Mouse (Mus musculus): ENCODE measurements at regions not wholly inside any gene's neighbourhood (a gene's known extent, or its start where the extent isn't known, plus 50 kb on each side); places are given as distances from the start of the nearest gene placed in this dataset.

- DNase-seq (ENCODE audit: low read depth): no peak
Observed at GRCm38 (mm10) chr11:38224300-38224699, 988.5 kb upstream of the Tenm2 start.

GRCm38 (mm10) chr11:38203347-38203746, 967.6 kb upstream of the Tenm2 start:
- no peak for DNase-seq (ENCODE audit: low read depth)

- no peak for DNase-seq (ENCODE audit: low read depth)
Observed at GRCm38 (mm10) chr11:38201136-38201741, 965.5 kb upstream of the Tenm2 start.

- no peak for DNase-seq (ENCODE audit: low read depth)
Observed at GRCm38 (mm10) chr11:38193719-38194118, 958.0 kb upstream of the Tenm2 start.

- DNase-seq (ENCODE audit: low read depth): no peak
Observed at GRCm38 (mm10) chr11:38191895-38192547, 956.3 kb upstream of the Tenm2 start.

- no peak for DNase-seq (ENCODE audit: low read depth)
Observed at GRCm38 (mm10) chr11:38191437-38191836, 955.7 kb upstream of the Tenm2 start.

- no peak for DNase-seq (ENCODE audit: low read depth)
Observed at GRCm38 (mm10) chr11:38170721-38171120, 935.0 kb upstream of the Tenm2 start.

- DNase-seq (ENCODE audit: low read depth): no peak
Observed at GRCm38 (mm10) chr11:38158310-38158709, 922.5 kb upstream of the Tenm2 start.

GRCm38 (mm10) chr11:38156944-38157343, 921.2 kb upstream of the Tenm2 start:
- DNase-seq (ENCODE audit: low read depth): no peak

- no peak for DNase-seq (ENCODE audit: low read depth)
Observed at GRCm38 (mm10) chr11:38155706-38156105, 919.9 kb upstream of the Tenm2 start.

GRCm38 (mm10) chr11:38143436-38143835, 907.7 kb upstream of the Tenm2 start:
- DNase-seq (ENCODE audit: low read depth): no peak

- no peak for DNase-seq (ENCODE audit: low read depth)
Observed at GRCm38 (mm10) chr11:38128851-38129250, 893.1 kb upstream of the Tenm2 start.

GRCm38 (mm10) chr11:38123789-38124330, 888.1 kb upstream of the Tenm2 start:
- peak; percentile 4 for DNase-seq (ENCODE audit: low read depth)

- no peak for DNase-seq (ENCODE audit: low read depth)
Observed at GRCm38 (mm10) chr11:38122474-38122873, 886.7 kb upstream of the Tenm2 start.

- no peak for DNase-seq (ENCODE audit: low read depth)
Observed at GRCm38 (mm10) chr11:38121051-38121616, 885.4 kb upstream of the Tenm2 start.

GRCm38 (mm10) chr11:38117741-38118140, 882.0 kb upstream of the Tenm2 start:
- no peak for DNase-seq (ENCODE audit: low read depth)

GRCm38 (mm10) chr11:38092202-38092601, 856.4 kb upstream of the Tenm2 start:
- no peak for DNase-seq (ENCODE audit: low read depth)

- no peak for DNase-seq (ENCODE audit: low read depth)
Observed at GRCm38 (mm10) chr11:38075171-38075732, 839.5 kb upstream of the Tenm2 start.

GRCm38 (mm10) chr11:38069635-38070034, 833.9 kb upstream of the Tenm2 start:
- DNase-seq (ENCODE audit: low read depth): no peak

- DNase-seq (ENCODE audit: low read depth): no peak
Observed at GRCm38 (mm10) chr11:38067682-38068081, 831.9 kb upstream of the Tenm2 start.

GRCm38 (mm10) chr11:38066091-38066490, 830.3 kb upstream of the Tenm2 start:
- DNase-seq (ENCODE audit: low read depth): no peak

- DNase-seq (ENCODE audit: low read depth): no peak
Observed at GRCm38 (mm10) chr11:38060105-38060504, 824.3 kb upstream of the Tenm2 start.

GRCm38 (mm10) chr11:38058896-38059295, 823.1 kb upstream of the Tenm2 start:
- no peak for DNase-seq (ENCODE audit: low read depth)
